Mouse (Mus musculus): Measurements from ENCODE around the gene Kansl1. TPM values are rescaled to one million over a fixed set of nuclear protein-coding genes. Genes with fewer than 3 reads are reported as not detected.

The Kansl1 gene
- polyA plus RNA-seq, 1 experiment from 2014 or later: 4.1 TPM

DNA sequence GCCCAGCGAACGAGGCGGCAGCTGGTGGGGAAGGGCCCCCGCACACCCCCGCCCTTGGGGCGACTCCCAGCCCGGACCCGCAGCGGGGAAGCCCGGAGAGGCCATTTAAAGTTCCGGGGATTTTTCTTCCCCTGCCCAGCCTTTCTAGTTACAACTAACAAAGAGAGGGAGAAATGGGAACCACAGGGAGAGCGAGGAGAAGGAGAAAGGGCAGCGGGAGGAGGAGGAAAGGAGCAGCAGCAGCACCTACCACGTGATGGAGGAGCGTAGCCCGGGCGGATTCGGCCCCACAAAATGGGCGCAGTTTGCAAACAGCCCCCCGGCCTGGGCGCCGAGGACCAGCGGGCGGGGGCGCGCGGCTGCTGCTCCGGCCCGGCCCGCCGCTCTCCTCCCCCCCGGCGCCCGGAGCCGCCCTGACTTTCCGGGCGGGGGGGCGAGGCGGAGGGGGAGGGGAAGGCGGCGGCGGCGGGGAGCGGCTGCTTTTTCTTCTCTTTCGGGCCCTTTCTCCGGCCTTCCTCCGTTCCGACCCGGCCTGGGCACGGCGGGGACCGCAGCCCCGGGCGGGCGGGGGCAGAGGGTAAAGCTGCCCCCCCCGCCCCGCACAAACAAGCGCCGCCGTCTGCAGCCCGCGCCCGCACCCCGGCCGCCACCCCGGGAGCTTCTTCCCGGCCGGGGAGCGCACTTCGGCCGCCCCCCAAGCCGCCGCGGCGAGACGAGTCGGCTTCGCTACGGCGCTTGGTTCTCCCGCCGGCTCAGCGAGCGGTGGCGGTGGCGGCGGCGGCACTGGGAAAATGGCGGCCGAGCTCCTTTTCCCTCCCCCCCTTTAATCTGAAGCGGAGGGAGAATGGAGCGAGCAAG is 27.0 kb downstream of the Kansl1 start:
- Histone ChIP-seq H3K36me3 (replicated peaks; ENCODE audit: insufficient read depth, low read length) (no peaks in the 10 kb centered on the region), H3K27ac (ENCODE audit: low read depth) (peak overlapping the region; percentile 100), H3K9me3 (ENCODE audit: low read length) (no peaks in the 10 kb centered on the region), H3K4me1 (ENCODE audit: insufficient read depth) (peaks cover 18% of the 10 kb centered on the region), H3K9ac (replicated peaks) (peak overlapping the region; percentile 98), H3K4me2 (ENCODE audit: low read depth, low read length) (peak overlapping the region; percentile 80), H3K27me3 (ENCODE audit: insufficient read depth, low read length) (no peaks in the 10 kb centered on the region), H3K4me3 (ENCODE audit: low read depth, low read length) (peak overlapping the region; percentile 68)
- DNase-seq (peak; percentile 75), ATAC-seq (peak; percentile 47)
- WGBS (ENCODE audit: insufficient replicate concordance): under 1% methylated on average over 69 of the region's 92 CpGs
- TF ChIP-seq CTCF (IDR thresholded peaks at IDR 0.05; ENCODE audit: low read depth): no peak
- TF ChIP-seq EP300 (IDR thresholded peaks at IDR 0.05; ENCODE audit: low read depth): no peak

- no peak for TF ChIP-seq EP300 (IDR thresholded peaks at IDR 0.05; ENCODE audit: low read depth)
- no peak for TF ChIP-seq CTCF (IDR thresholded peaks at IDR 0.05; ENCODE audit: low read depth)
- Histone ChIP-seq H3K4me3 (ENCODE audit: low read depth, low read length) (peak overlapping the region; percentile 68), H3K9ac (replicated peaks) (peak overlapping the region; percentile 98), H3K27me3 (ENCODE audit: insufficient read depth, low read length) (no peaks in the 10 kb centered on the region), H3K4me2 (ENCODE audit: low read depth, low read length) (peak overlapping the region; percentile 80), H3K4me1 (ENCODE audit: insufficient read depth) (peaks cover 24% of the 10 kb centered on the region), H3K9me3 (ENCODE audit: low read length) (no peaks in the 10 kb centered on the region), H3K36me3 (replicated peaks; ENCODE audit: insufficient read depth, low read length) (no peaks in the 10 kb centered on the region), H3K27ac (ENCODE audit: low read depth) (peak overlapping the region; percentile 100)
- 0% methylated on average over 20 of the region's 20 CpGs for WGBS (ENCODE audit: insufficient replicate concordance)
- ATAC-seq (no peak), DNase-seq (peak; percentile 19)
Measured at GRCm38 (mm10) chr11:104440521-104441474, 27.9 kb downstream of the Kansl1 start.

GRCm38 (mm10) chr11:104439703-104440102 is 29.0 kb downstream of the Kansl1 start:
- Histone ChIP-seq H3K27me3 (ENCODE audit: insufficient read depth, low read length) (no peaks in the 10 kb centered on the region), H3K36me3 (replicated peaks; ENCODE audit: insufficient read depth, low read length) (no peaks in the 10 kb centered on the region), H3K9me3 (ENCODE audit: low read length) (no peaks in the 10 kb centered on the region), H3K4me3 (ENCODE audit: low read depth, low read length) (peak overlapping the region; percentile 22), H3K9ac (replicated peaks) (no peak overlapping the region), H3K27ac (ENCODE audit: low read depth) (no peak overlapping the region), H3K4me1 (ENCODE audit: insufficient read depth) (peaks cover 32% of the 10 kb centered on the region), H3K4me2 (ENCODE audit: low read depth, low read length) (peak overlapping the region; percentile 80)
- ATAC-seq (no peak), DNase-seq (no peak)
- TF ChIP-seq CTCF (IDR thresholded peaks at IDR 0.05; ENCODE audit: low read depth) (no peak), EP300 (IDR thresholded peaks at IDR 0.05; ENCODE audit: low read depth) (no peak)
- 29% methylated on average over 2 of the region's 2 CpGs for WGBS (ENCODE audit: insufficient replicate concordance)

GRCm38 (mm10) chr11:104438450-104438849 is 30.2 kb downstream of the Kansl1 start:
- H3K27me3 ChIP-seq (ENCODE audit: insufficient read depth, low read length): no peaks in the 10 kb centered on the region
- DNase-seq (no peak), ATAC-seq (no peak)
- no peaks in the 10 kb centered on the region for H3K36me3 ChIP-seq (replicated peaks; ENCODE audit: insufficient read depth, low read length)
- no peak overlapping the region for H3K9ac ChIP-seq (replicated peaks)
- no peak overlapping the region for H3K4me3 ChIP-seq (ENCODE audit: low read depth, low read length)
- TF ChIP-seq CTCF (IDR thresholded peaks at IDR 0.05; ENCODE audit: low read depth) (no peak), EP300 (IDR thresholded peaks at IDR 0.05; ENCODE audit: low read depth) (peak; percentile 54; the same call in 1 of the 2 replicates)
- peak overlapping the region; percentile 80 for H3K4me2 ChIP-seq (ENCODE audit: low read depth, low read length)
- no peaks in the 10 kb centered on the region for H3K9me3 ChIP-seq (ENCODE audit: low read length)
- peaks cover 40% of the 10 kb centered on the region for H3K4me1 ChIP-seq (ENCODE audit: insufficient read depth)
- H3K27ac ChIP-seq (ENCODE audit: low read depth): no peak overlapping the region

GRCm38 (mm10) chr11:104436394-104436954 is 32.2 kb downstream of the Kansl1 start:
- Histone ChIP-seq H3K9ac (replicated peaks) (no peak overlapping the region), H3K4me1 (ENCODE audit: insufficient read depth) (peaks cover 44% of the 10 kb centered on the region), H3K9me3 (ENCODE audit: low read length) (no peaks in the 10 kb centered on the region), H3K27ac (ENCODE audit: low read depth) (no peak overlapping the region; the same call in 1 of the 2 replicates), H3K4me2 (ENCODE audit: low read depth, low read length) (no peak overlapping the region; the same call in 1 of the 2 replicates), H3K36me3 (replicated peaks; ENCODE audit: insufficient read depth, low read length) (no peaks in the 10 kb centered on the region), H3K27me3 (ENCODE audit: insufficient read depth, low read length) (no peaks in the 10 kb centered on the region), H3K4me3 (ENCODE audit: low read depth, low read length) (no peak overlapping the region)
- DNase-seq: no peak
- TF ChIP-seq EP300 (IDR thresholded peaks at IDR 0.05; ENCODE audit: low read depth): no peak
- no peak for TF ChIP-seq CTCF (IDR thresholded peaks at IDR 0.05; ENCODE audit: low read depth)
- 43% methylated on average over 2 of the region's 2 CpGs for WGBS (ENCODE audit: insufficient replicate concordance)
- no peak for ATAC-seq

DNA sequence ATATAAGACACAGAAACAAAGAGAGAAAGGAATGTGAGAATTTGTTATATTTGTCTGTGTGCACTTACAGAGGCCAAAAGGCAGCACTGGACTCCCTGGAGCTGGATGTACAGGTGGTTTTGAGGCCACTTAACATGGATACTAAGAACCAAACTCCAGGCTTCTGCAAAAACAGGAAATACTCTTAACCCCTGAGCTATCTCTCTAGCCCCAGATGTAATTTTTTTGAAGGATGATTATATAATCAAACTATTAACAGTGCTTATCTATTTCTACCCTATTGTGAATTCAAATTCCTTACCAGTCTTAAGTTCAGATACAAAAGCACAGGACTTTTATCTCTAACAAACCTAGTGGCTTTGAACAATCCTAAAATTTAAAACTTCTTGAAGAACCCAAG is 32.9 kb downstream of the Kansl1 start:
- TF ChIP-seq CTCF (IDR thresholded peaks at IDR 0.05; ENCODE audit: low read depth): no peak
- peak; percentile 71 for TF ChIP-seq EP300 (IDR thresholded peaks at IDR 0.05; ENCODE audit: low read depth)
- no peak for DNase-seq
- no peak overlapping the region for H3K27ac ChIP-seq (ENCODE audit: low read depth)
- H3K4me3 ChIP-seq (ENCODE audit: low read depth, low read length): no peak overlapping the region
- H3K27me3 ChIP-seq (ENCODE audit: insufficient read depth, low read length): no peaks in the 10 kb centered on the region
- no peak overlapping the region for H3K4me2 ChIP-seq (ENCODE audit: low read depth, low read length)
- peaks cover 47% of the 10 kb centered on the region for H3K4me1 ChIP-seq (ENCODE audit: insufficient read depth)
- no peaks in the 10 kb centered on the region for H3K9me3 ChIP-seq (ENCODE audit: low read length)
- no peaks in the 10 kb centered on the region for H3K36me3 ChIP-seq (replicated peaks; ENCODE audit: insufficient read depth, low read length)
- peak; percentile 33; the same call in 1 of the 2 replicates for ATAC-seq
- H3K9ac ChIP-seq (replicated peaks): no peak overlapping the region

Measured in liver, postnatal 0 days (tissue).